Mouse (Mus musculus) MEL (cell line): ENCODE data around the gene Calhm6.

Source experiments
- MAFK ChIP-seq: IDR thresholded peaks from 2 replicates; pipeline ENCODE4 v1.6.1; 2011; ENCODE audit warnings: low read depth, mild to moderate bottlenecking, low read length, improper control_type of control experiment, borderline replicate concordance
- MYC ChIP-seq: IDR thresholded peaks from 2 replicates; pipeline ENCODE4 v1.6.1; 2011; ENCODE audit warnings: low read depth, mild to moderate bottlenecking, low read length, improper control_type of control experiment, moderate library complexity

GRCm38 (mm10) chr10:34090481-34090880 lies 37.3 kb downstream of the Calhm6 start:
- TF ChIP-seq MAFK, result no peak
- TF ChIP-seq MYC, result no peak
